Mouse (Mus musculus) erythroblast, embryonic 14.5 days (primary cell): ENCODE results near the gene Hdhd5. TPM values are rescaled to one million over a fixed set of nuclear protein-coding genes. Genes with fewer than 3 reads are reported as not detected.

Source experiments
- H3K27me3 ChIP-seq: 2 replicates; pipeline ENCODE4 v1.6.1; 2012; ENCODE audit warnings: inconsistent platforms; ENCODE audit not compliant: control insufficient read depth
- H3K36me3 ChIP-seq: 2 replicates; pipeline ENCODE4 v1.6.1; 2012; ENCODE audit warnings: mild to moderate bottlenecking, inconsistent platforms; ENCODE audit not compliant: control insufficient read depth
- H3K4me1 ChIP-seq: 2 replicates; pipeline ENCODE4 v1.6.1; 2012; ENCODE audit warnings: inconsistent platforms; ENCODE audit not compliant: control insufficient read depth
- H3K4me3 ChIP-seq: replicated peaks from 2 replicates; pipeline ENCODE3; 2012; ENCODE audit warnings: moderate library complexity, mild to moderate bottlenecking, inconsistent platforms
- H3K9me3 ChIP-seq: 2 replicates; pipeline ENCODE4 v1.6.1; 2012; ENCODE audit warnings: low read length, inconsistent platforms, mixed read lengths; ENCODE audit not compliant: control insufficient read depth
- GATA1 ChIP-seq: IDR thresholded peaks from 2 replicates; pipeline ENCODE4 v1.6.1; 2012; ENCODE audit warnings: low read length, inconsistent platforms, mixed read lengths
- TAL1 ChIP-seq: IDR thresholded peaks from 3 replicates; pipeline ENCODE4 v1.6.1; 2012; ENCODE audit warnings: low read length, inconsistent platforms, mixed read lengths
- polyA plus RNA-seq: library from polyadenylated mRNA; stranded (reverse); fragments of >175 nt; gene quantifications from 2 replicates; pipeline ENCODE4 v1.2.3, GENCODE M21; 2012

Hdhd5 gene
- polyA plus RNA-seq, 1 experiment: 0.78 TPM

DNA sequence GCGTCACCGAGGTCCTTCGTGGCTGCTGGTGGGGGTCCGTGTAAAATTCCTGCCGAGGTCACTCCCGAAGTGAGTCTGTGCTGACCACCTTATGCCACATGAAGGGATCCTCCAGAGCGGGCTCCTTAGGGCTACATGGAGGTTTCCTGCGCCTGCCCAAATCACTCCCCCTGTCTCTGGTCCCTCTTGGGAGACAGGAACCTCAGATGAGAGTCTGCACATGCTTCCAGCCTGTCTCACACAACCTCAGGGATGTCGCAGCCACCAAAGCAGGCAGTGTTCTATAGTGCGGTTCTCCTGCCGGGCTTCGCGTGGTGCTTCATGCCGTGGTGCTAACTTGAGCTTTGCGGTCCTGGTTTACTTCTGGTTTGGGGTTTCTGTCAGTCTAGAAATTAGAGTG lies 69.9 kb downstream of the Hdhd5 start:
- H3K9me3 ChIP-seq: no peaks in the 10 kb centered on the region
- no peak overlapping the region for H3K4me3 ChIP-seq
- H3K4me1 ChIP-seq: peaks cover 32% of the 10 kb centered on the region
- H3K27me3 ChIP-seq: peaks cover 20% of the 10 kb centered on the region
- TF ChIP-seq TAL1 (no peak), GATA1 (no peak)
- peaks cover 5% of the 10 kb centered on the region for H3K36me3 ChIP-seq

Other genes starting within 250 kb of the Hdhd5 start
- not detected in 2 replicates for gene D330020A13Rik, start 237.0 kb downstream of the Hdhd5 start, polyA plus RNA-seq
- gene B4galnt3, start 236.8 kb downstream of the Hdhd5 start, polyA plus RNA-seq: 0.05 and 0.07 TPM in 2 replicates
- 0.52 and 0.66 TPM in 2 replicates for gene Kdm5a, start 167.2 kb downstream of the Hdhd5 start, polyA plus RNA-seq
- gene Ccdc77, start 166.9 kb downstream of the Hdhd5 start, polyA plus RNA-seq: 0.93 and 0.95 TPM in 2 replicates
- gene Il17ra, start 68.1 kb downstream of the Hdhd5 start, polyA plus RNA-seq: 0.53 and 0.60 TPM in 2 replicates
- not detected in 2 replicates for gene Tmem121b, start 37.5 kb downstream of the Hdhd5 start, polyA plus RNA-seq
- 1.5 and 1.9 TPM in 2 replicates for gene Cecr2, start 135.1 kb upstream of the Hdhd5 start, polyA plus RNA-seq
- 0.10 and 0.15 TPM in 2 replicates for gene Slc25a18, start 242.3 kb upstream of the Hdhd5 start, polyA plus RNA-seq